Mouse (Mus musculus) erythroblast, embryonic 14.5 days (primary cell): ENCODE measurements around the gene Pxylp1.

Source experiments
- GATA1 ChIP-seq: IDR thresholded peaks from 2 replicates; pipeline ENCODE4 v1.6.1; 2012; ENCODE audit warnings: low read length, inconsistent platforms, mixed read lengths
- TAL1 ChIP-seq: IDR thresholded peaks from 3 replicates; pipeline ENCODE4 v1.6.1; 2012; ENCODE audit warnings: low read length, inconsistent platforms, mixed read lengths

GRCm38 (mm10) chr9:96923119-96923518 lies 30.6 kb upstream of the Pxylp1 start:
- no peak for TF ChIP-seq GATA1
- TF ChIP-seq TAL1 = no peak
